Mouse (Mus musculus) intestine, embryonic 15.5 days (tissue): ENCODE measurements around the gene Nav2. TPM values are rescaled to one million over a fixed set of nuclear protein-coding genes. Genes with fewer than 3 reads are reported as not detected.

Experiments used
- ATAC-seq: fragments of 200-750 bp; cut with Nextera tagmentation; 2 replicates; pipeline ENCODE4 v1.8.0; 2017; ENCODE audit warnings: moderate TSS enrichment, moderate library complexity
- H3K27ac ChIP-seq: fragments of 300-500 bp; sonication (generic); 2 replicates; pipeline ENCODE4 v1.5.1; 2015; ENCODE audit warnings: mild to moderate bottlenecking, inconsistent platforms
- H3K27me3 ChIP-seq: fragments of 300-500 bp; sonication (generic); replicated peaks from 2 replicates; pipeline ENCODE4 v1.6.1; 2015; ENCODE audit warnings: inconsistent platforms
- H3K36me3 ChIP-seq: fragments of 300-500 bp; sonication (generic); 2 replicates; pipeline ENCODE4 v1.6.1; 2015; ENCODE audit warnings: inconsistent platforms
- H3K4me1 ChIP-seq: fragments of 300-500 bp; sonication (generic); replicated peaks from 2 replicates; pipeline ENCODE4 v1.6.1; 2015; ENCODE audit warnings: inconsistent platforms
- H3K4me2 ChIP-seq: fragments of 300-500 bp; sonication (generic); replicated peaks from 2 replicates; pipeline ENCODE4 v1.6.1; 2015; ENCODE audit warnings: mild to moderate bottlenecking, inconsistent platforms
- H3K4me3 ChIP-seq: fragments of 300-500 bp; sonication (generic); replicated peaks from 2 replicates; pipeline ENCODE4 v1.5.1; 2015; ENCODE audit warnings: inconsistent platforms
- H3K9ac ChIP-seq: fragments of 300-500 bp; sonication (generic); 2 replicates; pipeline ENCODE4 v1.6.1; 2015; ENCODE audit warnings: inconsistent platforms
- H3K9me3 ChIP-seq: fragments of 300-500 bp; sonication (generic); 2 replicates; pipeline ENCODE4 v1.6.1; 2016; ENCODE audit warnings: inconsistent platforms
- WGBS: fragments of 180-500 bp; shearing (Covaris S2); methylation state at CpG from one replicate; pipeline ENCODE4 v1.1.7; 2015; 5-methylcytosine and 5-hydroxymethylcytosine counted together
- polyA plus RNA-seq: library from polyadenylated mRNA; unstranded; fragments of >200 nt; fragmentation: Nextera tagmentation; extraction: Ambion mirVana; gene quantifications from 2 replicates; pipeline ENCODE4 v1.2.1, GENCODE M21; 2015

Nav2 gene
- polyA plus RNA-seq, 1 experiment from 2014 or later: 17.7 TPM

- ATAC-seq: no peak
- Histone ChIP-seq H3K4me1 (no peaks in the 10 kb centered on the region), H3K4me3 (no peak overlapping the region), H3K9ac (no peak overlapping the region), H3K36me3 (no peaks in the 10 kb centered on the region), H3K27me3 (no peaks in the 10 kb centered on the region), H3K9me3 (no peaks in the 10 kb centered on the region), H3K4me2 (no peak overlapping the region), H3K27ac (no peak overlapping the region)
- 61% methylated on average over 3 of the region's 3 CpGs for WGBS
Measured at GRCm38 (mm10) chr7:49369006-49369405, 460.5 kb downstream of the Nav2 start.

- Histone ChIP-seq H3K4me2 (no peak overlapping the region), H3K9me3 (no peaks in the 10 kb centered on the region), H3K9ac (no peak overlapping the region), H3K27ac (no peak overlapping the region), H3K4me1 (no peaks in the 10 kb centered on the region), H3K36me3 (no peaks in the 10 kb centered on the region), H3K4me3 (no peak overlapping the region), H3K27me3 (no peaks in the 10 kb centered on the region)
- no peak for ATAC-seq
- 88% methylated on average over 10 of the region's 10 CpGs for WGBS
Measured at GRCm38 (mm10) chr7:49369809-49370473, 461.4 kb downstream of the Nav2 start.

- no peaks in the 10 kb centered on the region for H3K4me1 ChIP-seq
- H3K36me3 ChIP-seq: no peaks in the 10 kb centered on the region
- H3K27me3 ChIP-seq: no peaks in the 10 kb centered on the region
- 95% methylated on average over 2 of the region's 2 CpGs for WGBS
- H3K4me3 ChIP-seq: no peak overlapping the region
- no peak overlapping the region for H3K9ac ChIP-seq
- no peaks in the 10 kb centered on the region for H3K9me3 ChIP-seq
- no peak overlapping the region for H3K4me2 ChIP-seq
- ATAC-seq: no peak
- no peak overlapping the region for H3K27ac ChIP-seq
Measured at GRCm38 (mm10) chr7:49371345-49371744, 462.8 kb downstream of the Nav2 start.

- H3K4me1 ChIP-seq: no peaks in the 10 kb centered on the region
- WGBS: 86% methylated on average over 7 of the region's 7 CpGs
- H3K9me3 ChIP-seq: no peaks in the 10 kb centered on the region
- ATAC-seq: no peak
- no peak overlapping the region for H3K27ac ChIP-seq
- no peak overlapping the region for H3K4me2 ChIP-seq
- no peaks in the 10 kb centered on the region for H3K27me3 ChIP-seq
- H3K4me3 ChIP-seq: no peak overlapping the region
- no peak overlapping the region for H3K9ac ChIP-seq
- no peaks in the 10 kb centered on the region for H3K36me3 ChIP-seq
Measured at GRCm38 (mm10) chr7:49371972-49372371, 463.5 kb downstream of the Nav2 start.

- Histone ChIP-seq H3K9me3 (no peaks in the 10 kb centered on the region), H3K36me3 (no peaks in the 10 kb centered on the region), H3K9ac (no peak overlapping the region), H3K4me2 (no peak overlapping the region), H3K27ac (no peak overlapping the region), H3K27me3 (no peaks in the 10 kb centered on the region), H3K4me3 (no peak overlapping the region), H3K4me1 (no peaks in the 10 kb centered on the region)
- 84% methylated on average over 1 of the region's 1 CpGs for WGBS
- ATAC-seq: no peak
Measured at GRCm38 (mm10) chr7:49373173-49373572, 464.7 kb downstream of the Nav2 start.

GRCm38 (mm10) chr7:49373661-49374060 is 465.1 kb downstream of the Nav2 start:
- 82% methylated on average over 3 of the region's 3 CpGs for WGBS
- Histone ChIP-seq H3K9me3 (no peaks in the 10 kb centered on the region), H3K36me3 (no peaks in the 10 kb centered on the region), H3K27me3 (no peaks in the 10 kb centered on the region), H3K27ac (no peak overlapping the region), H3K4me1 (no peaks in the 10 kb centered on the region), H3K4me3 (no peak overlapping the region), H3K9ac (no peak overlapping the region), H3K4me2 (no peak overlapping the region)
- ATAC-seq: no peak

GRCm38 (mm10) chr7:49375499-49375974 is 467.0 kb downstream of the Nav2 start:
- Histone ChIP-seq H3K4me2 (no peak overlapping the region), H3K36me3 (no peaks in the 10 kb centered on the region), H3K4me3 (no peak overlapping the region), H3K9me3 (no peaks in the 10 kb centered on the region), H3K27me3 (no peaks in the 10 kb centered on the region), H3K27ac (no peak overlapping the region), H3K4me1 (no peaks in the 10 kb centered on the region), H3K9ac (no peak overlapping the region)
- ATAC-seq: no peak
- 38% methylated on average over 9 of the region's 9 CpGs for WGBS

GRCm38 (mm10) chr7:49378608-49379007 is 470.1 kb downstream of the Nav2 start:
- H3K36me3 ChIP-seq: no peaks in the 10 kb centered on the region
- no peak overlapping the region for H3K4me2 ChIP-seq
- no peak overlapping the region for H3K27ac ChIP-seq
- H3K27me3 ChIP-seq: no peaks in the 10 kb centered on the region
- no peaks in the 10 kb centered on the region for H3K9me3 ChIP-seq
- no peak for ATAC-seq
- H3K4me1 ChIP-seq: peaks cover 6% of the 10 kb centered on the region
- H3K4me3 ChIP-seq: no peak overlapping the region
- no peak overlapping the region for H3K9ac ChIP-seq
- 55% methylated on average over 5 of the region's 5 CpGs for WGBS

GRCm38 (mm10) chr7:49380940-49381339 is 472.4 kb downstream of the Nav2 start:
- H3K27ac ChIP-seq: no peak overlapping the region
- H3K4me1 ChIP-seq: peaks cover 6% of the 10 kb centered on the region
- H3K4me3 ChIP-seq: no peak overlapping the region
- no peak overlapping the region for H3K4me2 ChIP-seq
- H3K9ac ChIP-seq: no peak overlapping the region
- no peaks in the 10 kb centered on the region for H3K36me3 ChIP-seq
- ATAC-seq: no peak
- H3K9me3 ChIP-seq: no peaks in the 10 kb centered on the region
- H3K27me3 ChIP-seq: no peaks in the 10 kb centered on the region
- 79% methylated on average over 9 of the region's 9 CpGs for WGBS

GRCm38 (mm10) chr7:49382884-49383283 is 474.4 kb downstream of the Nav2 start:
- Histone ChIP-seq H3K4me3 (no peak overlapping the region), H3K4me1 (peaks cover 6% of the 10 kb centered on the region), H3K4me2 (no peak overlapping the region), H3K9me3 (no peaks in the 10 kb centered on the region), H3K27ac (no peak overlapping the region), H3K9ac (no peak overlapping the region), H3K36me3 (no peaks in the 10 kb centered on the region), H3K27me3 (no peaks in the 10 kb centered on the region)
- peak; percentile 49; the same call in 1 of the 2 replicates for ATAC-seq
- 31% methylated on average over 10 of the region's 10 CpGs for WGBS

GRCm38 (mm10) chr7:49388137-49388536 is 479.6 kb downstream of the Nav2 start:
- Histone ChIP-seq H3K36me3 (no peaks in the 10 kb centered on the region), H3K9ac (no peak overlapping the region), H3K4me1 (no peaks in the 10 kb centered on the region), H3K4me3 (no peak overlapping the region), H3K9me3 (no peaks in the 10 kb centered on the region), H3K27me3 (no peaks in the 10 kb centered on the region), H3K4me2 (no peak overlapping the region), H3K27ac (no peak overlapping the region)
- no peak for ATAC-seq
- WGBS: 83% methylated on average over 2 of the region's 2 CpGs

GRCm38 (mm10) chr7:49390312-49390711 is 481.8 kb downstream of the Nav2 start:
- no peak overlapping the region for H3K4me3 ChIP-seq
- H3K27me3 ChIP-seq: no peaks in the 10 kb centered on the region
- H3K9me3 ChIP-seq: no peaks in the 10 kb centered on the region
- H3K36me3 ChIP-seq: no peaks in the 10 kb centered on the region
- no peaks in the 10 kb centered on the region for H3K4me1 ChIP-seq
- no peak overlapping the region for H3K4me2 ChIP-seq
- WGBS: 90% methylated on average over 3 of the region's 3 CpGs
- ATAC-seq: no peak
- no peak overlapping the region for H3K27ac ChIP-seq
- no peak overlapping the region for H3K9ac ChIP-seq

GRCm38 (mm10) chr7:49390829-49391228 is 482.3 kb downstream of the Nav2 start:
- Histone ChIP-seq H3K9ac (no peak overlapping the region), H3K4me3 (no peak overlapping the region), H3K4me2 (no peak overlapping the region), H3K27me3 (no peaks in the 10 kb centered on the region), H3K4me1 (no peaks in the 10 kb centered on the region), H3K27ac (no peak overlapping the region), H3K9me3 (no peaks in the 10 kb centered on the region), H3K36me3 (no peaks in the 10 kb centered on the region)
- no peak for ATAC-seq
- 74% methylated on average over 9 of the region's 9 CpGs for WGBS
